11 mouse cellular contexts compared by ENCODE assay signal in genomic region chr10:77580027-77580920, GRCm38 (mm10). TPM values are rescaled to one million over a fixed set of nuclear protein-coding genes. Genes with fewer than 3 reads are reported as not detected.
DNase-seq lines count a peak whose midpoint lies in the region; ATAC-seq lines count a peak whose summit lies in the region.
"Had no signal": no experiment of that assay in that cellular context is flagged by ENCODE, and none has a peak within 500 bp of the region (broad histone marks: within the 10 kb centered on the region; RNA-seq: fewer than 3 reads in every experiment).

No protein-coding gene starts in this region.

- ATAC-seq in neural tube, embryonic 15.5 days (ENCODE audit: low FRiP score): no peak
- no peak for ATAC-seq in hindbrain, embryonic 15.5 days (ENCODE audit: low FRiP score, low read depth)
- ATAC-seq in stomach, embryonic 15.5 days (ENCODE audit: insufficient read depth, low FRiP score, low read depth): no peak
- no peak for ATAC-seq in erythroblast, adult 5-6 weeks (replicated peaks; ENCODE audit: low FRiP score, poor library complexity, severe bottlenecking)

- no peaks in the 10 kb centered on the region for H3K9me3 ChIP-seq in neural tube, embryonic 15.5 days (replicated peaks)
- no peaks in the 10 kb centered on the region for H3K9me3 ChIP-seq in hindbrain, embryonic 15.5 days
- H3K9me3 ChIP-seq in stomach, embryonic 15.5 days: no peaks in the 10 kb centered on the region

- H3K27ac ChIP-seq in neural tube, embryonic 15.5 days (replicated peaks): peak overlapping the region; percentile 30; the same call in 1 of the 2 replicates
- H3K27ac ChIP-seq in hindbrain, embryonic 15.5 days (replicated peaks): no peak overlapping the region
- 0 out of 2 replicates have a peak overlapping the region, but pooled peaks have one; percentile 22 for H3K27ac ChIP-seq in stomach, embryonic 15.5 days

- H3K9ac ChIP-seq in neural tube, embryonic 15.5 days (replicated peaks): no peak overlapping the region
- no peak overlapping the region for H3K9ac ChIP-seq in hindbrain, embryonic 15.5 days
- H3K9ac ChIP-seq in stomach, embryonic 15.5 days: no peak overlapping the region

- H3K27me3 ChIP-seq in neural tube, embryonic 15.5 days (replicated peaks): 0 out of 2 replicates have a peak, but pooled peaks cover 5% of the 10 kb centered on the region
- H3K27me3 ChIP-seq in hindbrain, embryonic 15.5 days: no peaks in the 10 kb centered on the region
- H3K27me3 ChIP-seq in stomach, embryonic 15.5 days (replicated peaks): no peaks in the 10 kb centered on the region

- H3K4me3 ChIP-seq in neural tube, embryonic 15.5 days (replicated peaks): no peak overlapping the region
- no peak overlapping the region for H3K4me3 ChIP-seq in hindbrain, embryonic 15.5 days
- H3K4me3 ChIP-seq in stomach, embryonic 15.5 days (replicated peaks): no peak overlapping the region

- 63% methylated on average over 10 of the region's 10 CpGs for WGBS in neural tube, embryonic 15.5 days
- 61% methylated on average over 10 of the region's 10 CpGs for WGBS in hindbrain, embryonic 15.5 days
- 58% methylated on average over 10 of the region's 10 CpGs for WGBS in stomach, embryonic 15.5 days

- peak overlapping the region; percentile 93; the same call in 1 of the 2 replicates for H3K4me2 ChIP-seq in neural tube, embryonic 15.5 days
- peak overlapping the region; percentile 70; the same call in 1 of the 2 replicates for H3K4me2 ChIP-seq in hindbrain, embryonic 15.5 days
- H3K4me2 ChIP-seq in stomach, embryonic 15.5 days: no peak overlapping the region

- DNase-seq in gastrocnemius, adult 18-20 months (ENCODE audit: low spot score): peak; percentile 32
- no peak for DNase-seq in gastrocnemius, postnatal 10 days
- DNase-seq in neural tube, embryonic 10.5 days (ENCODE audit: extremely low spot score, low spot score): no peak
- DNase-seq in cerebellum, adult 9-10 months: no peak
- DNase-seq: forebrain, postnatal 0 days; lung, postnatal 14 days; right cerebral cortex, postnatal 14 days had no signal

- no peaks in the 10 kb centered on the region for H3K36me3 ChIP-seq in neural tube, embryonic 15.5 days
- H3K36me3 ChIP-seq in hindbrain, embryonic 15.5 days: no peaks in the 10 kb centered on the region
- no peaks in the 10 kb centered on the region for H3K36me3 ChIP-seq in stomach, embryonic 15.5 days

- H3K4me1 ChIP-seq in neural tube, embryonic 15.5 days: peaks cover 30% of the 10 kb centered on the region
- peaks cover 21% of the 10 kb centered on the region for H3K4me1 ChIP-seq in hindbrain, embryonic 15.5 days (replicated peaks)
- H3K4me1 ChIP-seq in stomach, embryonic 15.5 days: peaks cover 28% of the 10 kb centered on the region

RNA-seq across cellular contexts. Expression of gene Pttg1ip, which starts 1.2 kb away (rescaled TPM):
- 10 to 100 TPM; 23.0 to 33.6 TPM for total RNA-seq in gastrocnemius, adult 18-20 months (2021)
- total RNA-seq in gastrocnemius, postnatal 10 days (2021): 10 to 100 TPM; 70.2 to 71.3 TPM
- 73.9 and 91.7 TPM in 2 replicates for polyA plus RNA-seq in neural tube, embryonic 15.5 days (2015; fragmentation: Nextera tagmentation; extraction: Ambion mirVana)
- 75.2 and 81.7 TPM in 2 replicates for polyA plus RNA-seq in hindbrain, embryonic 15.5 days (2015; fragmentation: Nextera tagmentation; extraction: Ambion mirVana)
- 174 and 178 TPM in 2 replicates for polyA plus RNA-seq in stomach, embryonic 15.5 days (2015; fragmentation: Nextera tagmentation; extraction: Ambion mirVana)
- total RNA-seq in erythroblast, adult 5-6 weeks (2015; ENCODE audit: low replicate concordance): 58.8 and 73.6 TPM in 2 replicates
- 72.6 and 78.0 TPM in 2 replicates for total RNA-seq in erythroblast, adult 5-6 weeks (2017; ENCODE audit: low replicate concordance)

RNA-seq across cellular contexts. Expression of gene Sumo3, which starts 25.6 kb away (rescaled TPM):
- total RNA-seq in gastrocnemius, adult 18-20 months (2021): 10 to 100 TPM; 44.5 to 47.4 TPM
- 10 to 100 TPM; 64.5 to 65.3 TPM for total RNA-seq in gastrocnemius, postnatal 10 days (2021)
- 275 and 286 TPM in 2 replicates for polyA plus RNA-seq in neural tube, embryonic 15.5 days (2015; fragmentation: Nextera tagmentation; extraction: Ambion mirVana)
- 282 and 283 TPM in 2 replicates for polyA plus RNA-seq in hindbrain, embryonic 15.5 days (2015; fragmentation: Nextera tagmentation; extraction: Ambion mirVana)
- 324 and 334 TPM in 2 replicates for polyA plus RNA-seq in stomach, embryonic 15.5 days (2015; fragmentation: Nextera tagmentation; extraction: Ambion mirVana)
- total RNA-seq in erythroblast, adult 5-6 weeks (2015; ENCODE audit: low replicate concordance): 6.3 and 20.2 TPM in 2 replicates
- 30.7 and 32.1 TPM in 2 replicates for total RNA-seq in erythroblast, adult 5-6 weeks (2017; ENCODE audit: low replicate concordance)

RNA-seq across cellular contexts. Expression of gene Gm49325, which starts 25.7 kb away (rescaled TPM):
- 10 to 100 TPM in 1 of 2 experiments, 1 to 10 TPM in 1; 8.6 to 11.4 TPM for total RNA-seq in gastrocnemius, adult 18-20 months (2021)
- 10 to 100 TPM in 1 of 2 experiments, 1 to 10 TPM in 1; 10.0 to 11.4 TPM for total RNA-seq in gastrocnemius, postnatal 10 days (2021)
- 1.4 and 2.4 TPM in 2 replicates for polyA plus RNA-seq in neural tube, embryonic 15.5 days (2015; fragmentation: Nextera tagmentation; extraction: Ambion mirVana)
- polyA plus RNA-seq in hindbrain, embryonic 15.5 days (2015; fragmentation: Nextera tagmentation; extraction: Ambion mirVana): 2.9 TPM in 1 of 2 replicates, not detected in the other
- 4.8 TPM in 1 of 2 replicates, not detected in the other for polyA plus RNA-seq in stomach, embryonic 15.5 days (2015; fragmentation: Nextera tagmentation; extraction: Ambion mirVana)
- not detected in 2 replicates for total RNA-seq in erythroblast, adult 5-6 weeks (2015; ENCODE audit: low replicate concordance)
- total RNA-seq in erythroblast, adult 5-6 weeks (2017; ENCODE audit: low replicate concordance): not detected in 2 replicates
- total RNA-seq: forebrain, postnatal 0 days had no signal

RNA-seq across cellular contexts. Expression of gene Ube2g2, which starts 41.8 kb away (rescaled TPM):
- total RNA-seq in gastrocnemius, adult 18-20 months (2021): 100 to 1,000 TPM in 1 of 2 experiments, 10 to 100 TPM in 1; 96.1 to 101 TPM
- total RNA-seq in gastrocnemius, postnatal 10 days (2021): 10 to 100 TPM; 81.3 to 85.4 TPM
- polyA plus RNA-seq in neural tube, embryonic 15.5 days (2015; fragmentation: Nextera tagmentation; extraction: Ambion mirVana): 77.1 and 79.6 TPM in 2 replicates
- 83.8 and 90.0 TPM in 2 replicates for polyA plus RNA-seq in hindbrain, embryonic 15.5 days (2015; fragmentation: Nextera tagmentation; extraction: Ambion mirVana)
- polyA plus RNA-seq in stomach, embryonic 15.5 days (2015; fragmentation: Nextera tagmentation; extraction: Ambion mirVana): 70.7 and 73.3 TPM in 2 replicates
- 6.1 and 7.5 TPM in 2 replicates for total RNA-seq in erythroblast, adult 5-6 weeks (2015; ENCODE audit: low replicate concordance)
- 10.5 and 14.4 TPM in 2 replicates for total RNA-seq in erythroblast, adult 5-6 weeks (2017; ENCODE audit: low replicate concordance)

RNA-seq across cellular contexts. Expression of gene Itgb2, which starts 50.2 kb away (rescaled TPM):
- 1 to 10 TPM; 1.4 to 1.7 TPM for total RNA-seq in gastrocnemius, adult 18-20 months (2021)
- total RNA-seq in gastrocnemius, postnatal 10 days (2021): 1 to 10 TPM; 2.1 to 4.5 TPM
- polyA plus RNA-seq in neural tube, embryonic 15.5 days (2015; fragmentation: Nextera tagmentation; extraction: Ambion mirVana): 1.0 and 4.8 TPM in 2 replicates
- polyA plus RNA-seq in hindbrain, embryonic 15.5 days (2015; fragmentation: Nextera tagmentation; extraction: Ambion mirVana): 1.1 and 1.5 TPM in 2 replicates
- polyA plus RNA-seq in stomach, embryonic 15.5 days (2015; fragmentation: Nextera tagmentation; extraction: Ambion mirVana): 6.0 and 6.9 TPM in 2 replicates
- total RNA-seq in erythroblast, adult 5-6 weeks (2015; ENCODE audit: low replicate concordance): 74.2 and 79.6 TPM in 2 replicates
- total RNA-seq in erythroblast, adult 5-6 weeks (2017; ENCODE audit: low replicate concordance): 51.4 and 55.8 TPM in 2 replicates

Comparison
In these comparisons a context has a peak if more than half of its experiments do, and no peak if none do; other contexts are left out.
1. RNA of gene Gm49325, which starts 25.7 kb away (total RNA-seq): 8.6 to 11.4 TPM in gastrocnemius, adult 18-20 months and 10.0 to 11.4 TPM in gastrocnemius, postnatal 10 days; not detected in erythroblast, adult 5-6 weeks; every median in the first group is over 4 times any median in the second.